Mouse (Mus musculus): ENCODE measurements at regions not wholly inside any gene's neighbourhood (a gene's known extent, or its start where the extent isn't known, plus 50 kb on each side); places are given as distances from the start of the nearest gene placed in this dataset.

- no peak for TF ChIP-seq CTCF (IDR thresholded peaks at IDR 0.05; ENCODE audit: insufficient read depth, low read length)
- TF ChIP-seq POLR2A (IDR thresholded peaks at IDR 0.05; ENCODE audit: borderline replicate concordance, extremely low read depth, low read depth, low read length) = no peak
These were observed 105.2 kb upstream of the Opcml start for GRCm38 (mm10) chr9:27685325-27685724.
